Mouse (Mus musculus): ENCODE measurements around the gene Srpk3.
"Not testable (repeated sequence)": the region's sequence is repeated elsewhere in the genome, so short reads cannot be mapped to it uniquely, and the experiment has no call there.

Srpk3 gene

GRCm38 (mm10) chrX:73774168-73774760, at the start of gene Srpk3:
Srpk3 (plus strand) TSS chrX:73774405.
- in situ Hi-C loops (cut with MboI; ENCODE audit: low sequenced_read_pairs) = no loop called here

GRCm38 (mm10) chrX:73730908-73731307, 43.3 kb upstream of the Srpk3 start:
- in situ Hi-C loops (cut with MboI; ENCODE audit: low sequenced_read_pairs) = no loop called here

GRCm38 (mm10) chrX:73738155-73738554, 36.0 kb upstream of the Srpk3 start:
- in situ Hi-C loops (cut with MboI; ENCODE audit: low sequenced_read_pairs) = no loop called here

GRCm38 (mm10) chrX:73739151-73739550, 35.1 kb upstream of the Srpk3 start:
- in situ Hi-C loops (cut with MboI; ENCODE audit: low sequenced_read_pairs) = no loop called here

- in situ Hi-C loops (cut with MboI; ENCODE audit: low sequenced_read_pairs) = not testable (repeated sequence)
Measured at GRCm38 (mm10) chrX:73739841-73740240, 34.4 kb upstream of the Srpk3 start.

- in situ Hi-C loops (cut with MboI; ENCODE audit: low sequenced_read_pairs) = no loop called here
Measured at GRCm38 (mm10) chrX:73744774-73745481, 29.3 kb upstream of the Srpk3 start.

GRCm38 (mm10) chrX:73748977-73749376, 25.2 kb upstream of the Srpk3 start:
- in situ Hi-C loops (cut with MboI; ENCODE audit: low sequenced_read_pairs) = no loop called here

- in situ Hi-C loops (cut with MboI; ENCODE audit: low sequenced_read_pairs) = no loop called here
Measured at GRCm38 (mm10) chrX:73756334-73757140, 17.7 kb upstream of the Srpk3 start, which contains the start of gene Plxnb3. Plxnb3 (plus strand) TSS chrX:73757090.

GRCm38 (mm10) chrX:73758611-73759290, 15.5 kb upstream of the Srpk3 start:
- in situ Hi-C loops (cut with MboI; ENCODE audit: low sequenced_read_pairs) = no loop called here

- in situ Hi-C loops (cut with MboI; ENCODE audit: low sequenced_read_pairs) = no loop called here
Measured at GRCm38 (mm10) chrX:73765311-73765710, 8.9 kb upstream of the Srpk3 start.

- in situ Hi-C loops (cut with MboI; ENCODE audit: low sequenced_read_pairs) = no loop called here
Measured at GRCm38 (mm10) chrX:73767267-73767666, 6.9 kb upstream of the Srpk3 start.

- in situ Hi-C loops (cut with MboI; ENCODE audit: low sequenced_read_pairs) = no loop called here
Measured at GRCm38 (mm10) chrX:73774802-73775483, 738 bp downstream of the Srpk3 start.

GRCm38 (mm10) chrX:73782227-73782626, 8.0 kb downstream of the Srpk3 start:
- in situ Hi-C loops (cut with MboI; ENCODE audit: low sequenced_read_pairs) = no loop called here

GRCm38 (mm10) chrX:73785666-73786065, 11.5 kb downstream of the Srpk3 start:
- in situ Hi-C loops (cut with MboI; ENCODE audit: low sequenced_read_pairs) = no loop called here

GRCm38 (mm10) chrX:73786364-73787224, 12.4 kb downstream of the Srpk3 start, which contains the start of the genes Idh3g and Ssr4:
Idh3g (minus strand) TSS chrX:73786897.
Ssr4 (plus strand) TSS chrX:73787028.
- in situ Hi-C loops (cut with MboI; ENCODE audit: low sequenced_read_pairs) = no loop called here

GRCm38 (mm10) chrX:73787225-73787558, 13.0 kb downstream of the Srpk3 start:
- in situ Hi-C loops (cut with MboI; ENCODE audit: low sequenced_read_pairs) = no loop called here

GRCm38 (mm10) chrX:73788501-73788900, 14.3 kb downstream of the Srpk3 start:
- in situ Hi-C loops (cut with MboI; ENCODE audit: low sequenced_read_pairs) = no loop called here

- in situ Hi-C loops (cut with MboI; ENCODE audit: low sequenced_read_pairs) = no loop called here
Measured at GRCm38 (mm10) chrX:73793039-73793438, 18.8 kb downstream of the Srpk3 start.

- in situ Hi-C loops (cut with MboI; ENCODE audit: low sequenced_read_pairs) = no loop called here
Measured at GRCm38 (mm10) chrX:73793505-73793904, 19.3 kb downstream of the Srpk3 start.

GRCm38 (mm10) chrX:73797511-73797910, 23.3 kb downstream of the Srpk3 start:
- in situ Hi-C loops (cut with MboI; ENCODE audit: low sequenced_read_pairs) = no loop called here

All from CH12F3 (cell line).